Mouse (Mus musculus): ENCODE results near the gene Fam166a. TPM values are rescaled to one million over a fixed set of nuclear protein-coding genes. Genes with fewer than 3 reads are reported as not detected.

Gene Fam166a
- total RNA-seq (2021): not detected
- long read RNA-seq, experiment 1: 0 reads
- long read RNA-seq, experiment 2: 0 reads

GRCm38 (mm10) chr2:25218445-25218844 lies at the start of gene Fam166a:
Fam166a (plus strand) TSS chr2:25218745.
- DNase-seq (ENCODE audit: low spot score in 2 of 2): no peak

- DNase-seq (ENCODE audit: low spot score in 2 of 2): no peak
Observed at GRCm38 (mm10) chr2:25169778-25170177, 48.8 kb upstream of the Fam166a start.

- DNase-seq (ENCODE audit: low spot score in 2 of 2): no peak
Observed at GRCm38 (mm10) chr2:25170326-25171100, 48.0 kb upstream of the Fam166a start.

- no peak for DNase-seq (ENCODE audit: low spot score in 2 of 2)
Observed at GRCm38 (mm10) chr2:25171101-25171768, 47.3 kb upstream of the Fam166a start.

GRCm38 (mm10) chr2:25171769-25172153 lies 46.8 kb upstream of the Fam166a start:
- no peak for DNase-seq (ENCODE audit: low spot score in 2 of 2)

- DNase-seq (ENCODE audit: low spot score in 2 of 2): no peak
Observed at GRCm38 (mm10) chr2:25172629-25173028, 45.9 kb upstream of the Fam166a start.

GRCm38 (mm10) chr2:25173821-25174220 lies 44.7 kb upstream of the Fam166a start:
- DNase-seq (ENCODE audit: low spot score in 2 of 2): no peak

- no peak for DNase-seq (ENCODE audit: low spot score in 2 of 2)
Observed at GRCm38 (mm10) chr2:25174866-25175689, 43.5 kb upstream of the Fam166a start.

GRCm38 (mm10) chr2:25175690-25176078 lies 42.9 kb upstream of the Fam166a start:
- no peak for DNase-seq (ENCODE audit: low spot score in 2 of 2)

- no peak for DNase-seq (ENCODE audit: low spot score in 2 of 2)
Observed at GRCm38 (mm10) chr2:25176573-25176972, 42.0 kb upstream of the Fam166a start.

GRCm38 (mm10) chr2:25177076-25177475 lies 41.5 kb upstream of the Fam166a start:
- DNase-seq (ENCODE audit: low spot score in 2 of 2): no peak

GRCm38 (mm10) chr2:25177685-25178084 lies 40.9 kb upstream of the Fam166a start:
- no peak for DNase-seq (ENCODE audit: low spot score in 2 of 2)

- DNase-seq (ENCODE audit: low spot score in 2 of 2): no peak
Observed at GRCm38 (mm10) chr2:25178285-25178972, 40.1 kb upstream of the Fam166a start.

- DNase-seq (ENCODE audit: low spot score in 2 of 2): no peak
Observed at GRCm38 (mm10) chr2:25179566-25180217, 38.9 kb upstream of the Fam166a start.

GRCm38 (mm10) chr2:25180478-25180903 lies 38.1 kb upstream of the Fam166a start, which contains the start of gene Nrarp:
Nrarp (plus strand) TSS chr2:25180758.
- DNase-seq (ENCODE audit: low spot score in 2 of 2): peak; percentile 81 to 89

GRCm38 (mm10) chr2:25180973-25181890 lies 37.3 kb upstream of the Fam166a start:
- DNase-seq (ENCODE audit: low spot score in 2 of 2): peak in 1 of 2 experiments; percentile 40

GRCm38 (mm10) chr2:25181891-25182397 lies 36.6 kb upstream of the Fam166a start:
- no peak for DNase-seq (ENCODE audit: low spot score in 2 of 2)

- DNase-seq (ENCODE audit: low spot score in 2 of 2): no peak
Observed at GRCm38 (mm10) chr2:25182664-25183063, 35.9 kb upstream of the Fam166a start.

- no peak for DNase-seq (ENCODE audit: low spot score in 2 of 2)
Observed at GRCm38 (mm10) chr2:25183336-25183735, 35.2 kb upstream of the Fam166a start.

All from adrenal gland, adult 18-20 months (tissue).